Mouse (Mus musculus) cerebellum, adult 8-10 months (tissue): ENCODE results near the gene Hadh.

Experiments used
- DNase-seq: peaks from one replicate; pipeline ENCODE4 v3.0.0; 2022

Gene Hadh

GRCm38 (mm10) chr3:131271559-131272373 lies at the start of gene Hadh:
Gene Hadh, minus strand, starts transcription at chr3:131272101.
- peak; percentile 64 for DNase-seq

GRCm38 (mm10) chr3:131320184-131320583 lies 48.3 kb upstream of the Hadh start:
- peak; percentile 83 for DNase-seq

- no peak for DNase-seq
These were observed 46.3 kb upstream of the Hadh start for GRCm38 (mm10) chr3:131318211-131318610.

- DNase-seq = no peak
These were observed 45.2 kb upstream of the Hadh start for GRCm38 (mm10) chr3:131317126-131317525.

GRCm38 (mm10) chr3:131315957-131316510 lies 44.1 kb upstream of the Hadh start:
- no peak for DNase-seq

- no peak for DNase-seq
These were observed 40.4 kb upstream of the Hadh start for GRCm38 (mm10) chr3:131312340-131312739.

- no peak for DNase-seq
These were observed 38.7 kb upstream of the Hadh start for GRCm38 (mm10) chr3:131310572-131310971.

GRCm38 (mm10) chr3:131307811-131308210 lies 35.9 kb upstream of the Hadh start:
- DNase-seq = no peak

- no peak for DNase-seq
These were observed 34.4 kb upstream of the Hadh start for GRCm38 (mm10) chr3:131306255-131306654.

- DNase-seq = no peak
These were observed 31.4 kb upstream of the Hadh start for GRCm38 (mm10) chr3:131303320-131303714.

GRCm38 (mm10) chr3:131302452-131303319 lies 30.8 kb upstream of the Hadh start, which contains the start of gene Cyp2u1:
Gene Cyp2u1, minus strand, starts transcription at chr3:131303227.
- DNase-seq = peak; percentile 90

- peak; percentile 33 for DNase-seq
These were observed 28.0 kb upstream of the Hadh start for GRCm38 (mm10) chr3:131299908-131300307.

GRCm38 (mm10) chr3:131299078-131299477 lies 27.2 kb upstream of the Hadh start:
- DNase-seq = no peak

- DNase-seq = no peak
These were observed 25.0 kb upstream of the Hadh start for GRCm38 (mm10) chr3:131296893-131297292.

- DNase-seq = no peak
These were observed 23.8 kb upstream of the Hadh start for GRCm38 (mm10) chr3:131295513-131296200.

GRCm38 (mm10) chr3:131294503-131294902 lies 22.6 kb upstream of the Hadh start:
- no peak for DNase-seq

GRCm38 (mm10) chr3:131292959-131293358 lies 21.1 kb upstream of the Hadh start:
- no peak for DNase-seq

GRCm38 (mm10) chr3:131292349-131292748 lies 20.4 kb upstream of the Hadh start:
- DNase-seq = no peak

- DNase-seq = no peak
These were observed 20.0 kb upstream of the Hadh start for GRCm38 (mm10) chr3:131291890-131292289.

GRCm38 (mm10) chr3:131274151-131274550 lies 2.2 kb upstream of the Hadh start:
- DNase-seq = no peak

GRCm38 (mm10) chr3:131272374-131273100 lies 636 bp upstream of the Hadh start:
- DNase-seq = no peak

GRCm38 (mm10) chr3:131271157-131271556 lies 744 bp downstream of the Hadh start:
- no peak for DNase-seq
